In genomic region chr8:126498465-126498864, GRCm38 (mm10) we compare ENCODE assay signal across 8 mouse cellular contexts. TPM values are rescaled to one million over a fixed set of nuclear protein-coding genes. Genes with fewer than 3 reads are reported as not detected.
DNase-seq lines count a peak whose midpoint lies in the region; ATAC-seq and TF ChIP-seq lines count a peak whose summit lies in the region.

No protein-coding gene starts in this region.

- TF ChIP-seq POLR2A in cerebellum, adult 2 months (IDR thresholded peaks at IDR 0.05; ENCODE audit: borderline replicate concordance, insufficient read depth, low read length), result no peak
- TF ChIP-seq POLR2A in olfactory bulb, adult 2 months (IDR thresholded peaks at IDR 0.05; ENCODE audit: insufficient read depth, low read depth, low read length), result no peak

- DNase-seq in cerebellum, adult 2 months, result peak; percentile 31 to 36
- DNase-seq in cerebellum, adult 8-10 months, result no peak
- no peak for DNase-seq in liver, postnatal 0 days
- DNase-seq in kidney, postnatal 10 days, result peak; percentile 42
- DNase-seq in adrenal gland, postnatal 14 days, result no peak
- no peak for DNase-seq in gastrocnemius, adult 8-10 months (ENCODE audit: low spot score in 2 of 2)

- no peak for TF ChIP-seq EP300 in liver, postnatal 0 days (IDR thresholded peaks at IDR 0.05; ENCODE audit: low read depth)

- no peaks in the 10 kb centered on the region for H3K9me3 ChIP-seq in liver, postnatal 0 days (ENCODE audit: low read length)
- no peaks in the 10 kb centered on the region for H3K9me3 ChIP-seq in liver, embryonic 12.5 days (replicated peaks)

- no peaks in the 10 kb centered on the region for H3K27me3 ChIP-seq in cerebellum, adult 2 months (ENCODE audit: control insufficient read depth, insufficient read depth, low read length)
- H3K27me3 ChIP-seq in liver, postnatal 0 days (ENCODE audit: insufficient read depth, low read length), result no peaks in the 10 kb centered on the region
- H3K27me3 ChIP-seq in liver, embryonic 12.5 days (replicated peaks), result no peaks in the 10 kb centered on the region

- no peaks in the 10 kb centered on the region for H3K36me3 ChIP-seq in liver, postnatal 0 days (replicated peaks; ENCODE audit: insufficient read depth, low read length)
- no peaks in the 10 kb centered on the region for H3K36me3 ChIP-seq in liver, embryonic 12.5 days

- H3K4me2 ChIP-seq in liver, postnatal 0 days (ENCODE audit: low read depth, low read length), result no peak overlapping the region
- no peak overlapping the region for H3K4me2 ChIP-seq in liver, embryonic 12.5 days

- no peaks in the 10 kb centered on the region for H3K4me1 ChIP-seq in cerebellum, adult 2 months (ENCODE audit: control insufficient read depth, insufficient read depth, low read length)
- peaks cover 9% of the 10 kb centered on the region for H3K4me1 ChIP-seq in liver, postnatal 0 days (ENCODE audit: insufficient read depth)
- H3K4me1 ChIP-seq in liver, embryonic 12.5 days, result peaks cover 20% of the 10 kb centered on the region
- H3K4me1 ChIP-seq in olfactory bulb, adult 2 months (ENCODE audit: control insufficient read depth, insufficient read depth, low read length), result peaks cover 10% of the 10 kb centered on the region

- no peak overlapping the region for H3K27ac ChIP-seq in cerebellum, adult 2 months (ENCODE audit: insufficient read depth, low read length)
- 0 out of 2 replicates have a peak overlapping the region, but pooled peaks have one; percentile 65 for H3K27ac ChIP-seq in liver, postnatal 0 days (ENCODE audit: low read depth)
- no peak overlapping the region for H3K27ac ChIP-seq in liver, embryonic 12.5 days
- 0 out of 2 replicates have a peak overlapping the region, but pooled peaks have one; percentile 68 for H3K27ac ChIP-seq in olfactory bulb, adult 2 months (ENCODE audit: insufficient read depth, low read depth, low read length)

- TF ChIP-seq CTCF in cerebellum, adult 2 months (IDR thresholded peaks at IDR 0.05; ENCODE audit: borderline replicate concordance, insufficient read depth, low read depth, low read length), result no peak
- no peak for TF ChIP-seq CTCF in liver, postnatal 0 days (IDR thresholded peaks at IDR 0.05; ENCODE audit: low read depth)
- TF ChIP-seq CTCF in olfactory bulb, adult 2 months (IDR thresholded peaks at IDR 0.05; ENCODE audit: insufficient read depth, low read depth, low read length), result no peak

- no peak for ATAC-seq in liver, postnatal 0 days
- no peak for ATAC-seq in liver, embryonic 12.5 days

- WGBS in cerebellum, adult 2 months, result 47% methylated on average over 6 of the region's 6 CpGs
- 78% methylated on average over 6 of the region's 6 CpGs for WGBS in liver, postnatal 0 days (ENCODE audit: insufficient replicate concordance)
- WGBS in liver, embryonic 12.5 days (ENCODE audit: insufficient replicate concordance), result 76% methylated on average over 6 of the region's 6 CpGs
- WGBS in olfactory bulb, adult 2 months, result 50% methylated on average over 6 of the region's 6 CpGs

- no peak overlapping the region; the same call in 1 of the 2 replicates for H3K9ac ChIP-seq in liver, postnatal 0 days (replicated peaks)
- H3K9ac ChIP-seq in liver, embryonic 12.5 days, result no peak overlapping the region

- no peak overlapping the region for H3K4me3 ChIP-seq in cerebellum, adult 2 months (replicated peaks; ENCODE audit: insufficient read depth, low read depth, low read length)
- H3K4me3 ChIP-seq in liver, postnatal 0 days (ENCODE audit: low read depth, low read length), result no peak overlapping the region
- H3K4me3 ChIP-seq in liver, embryonic 12.5 days, result no peak overlapping the region
- H3K4me3 ChIP-seq in olfactory bulb, adult 2 months (ENCODE audit: insufficient read depth, low read depth, low read length), result no peak overlapping the region

RNA-seq across cellular contexts. Expression of gene Tarbp1, which starts 23.6 kb away (rescaled TPM):
- 7.1 and 8.2 TPM in 2 replicates for polyA plus RNA-seq in cerebellum, adult 2 months (2012; rRNA removed)
- 0.82 and 1.1 TPM in 2 replicates for polyA plus RNA-seq in liver, postnatal 0 days (2015; fragmentation: Nextera tagmentation; extraction: Ambion mirVana)
- polyA plus RNA-seq in liver, embryonic 12.5 days (2016; fragmentation: Nextera tagmentation; extraction: Ambion mirVana), result 3.3 and 3.4 TPM in 2 replicates
- not detected in 2 replicates for polyA plus RNA-seq in olfactory bulb, adult 2 months (2012; ENCODE audit: insufficient read depth, insufficient read length, low replicate concordance, missing spikeins)
- total RNA-seq in adrenal gland, postnatal 14 days (2021), result 9.4 and 10.0 TPM in 2 replicates
- 1 to 10 TPM; 4.7 to 6.1 (median 5.4) TPM for total RNA-seq in gastrocnemius, adult 8-10 months (2022)

Comparison
In these comparisons a context has a peak if more than half of its experiments do, and no peak if none do; other contexts are left out.
1. DNase-seq: peak in cerebellum, adult 2 months (2 of 2) and kidney, postnatal 10 days (single experiment); none in cerebellum, adult 8-10 months (single experiment), liver, postnatal 0 days (single experiment), adrenal gland, postnatal 14 days (single experiment) and gastrocnemius, adult 8-10 months (0 of 2).
2. H3K27ac ChIP-seq: peak in liver, postnatal 0 days (single experiment) and olfactory bulb, adult 2 months (single experiment); none in cerebellum, adult 2 months (single experiment) and liver, embryonic 12.5 days (single experiment).